Mouse (Mus musculus) midbrain, postnatal 0 days (tissue): Measurements from ENCODE around the gene Fam166a. TPM values are rescaled to one million over a fixed set of nuclear protein-coding genes. Genes with fewer than 3 reads are reported as not detected.

Experiments
- ATAC-seq: fragments of 200-750 bp; cut with Nextera tagmentation; 2 replicates; pipeline ENCODE4 v1.8.0; 2017; ENCODE audit warnings: moderate number of reproducible peaks, mild to moderate bottlenecking, moderate TSS enrichment, moderate library complexity; ENCODE audit not compliant: low FRiP score
- DNase-seq: peaks from one replicate; pipeline ENCODE4 v3.0.0-alpha.2; 2015; ENCODE audit warnings: low spot score
- H3K27ac ChIP-seq: fragments of 300-500 bp; sonication (generic); 2 replicates; pipeline ENCODE4 v1.5.1; 2014; ENCODE audit warnings: low read depth, mild to moderate bottlenecking, low read length, mixed read lengths
- H3K27me3 ChIP-seq: fragments of 300-500 bp; sonication (generic); 2 replicates; pipeline ENCODE4 v1.6.1; 2014; ENCODE audit warnings: low read length, control low read depth, mixed read lengths; ENCODE audit not compliant: insufficient read depth
- H3K36me3 ChIP-seq: fragments of 300-500 bp; sonication (generic); 2 replicates; pipeline ENCODE4 v1.6.1; 2014; ENCODE audit warnings: low read length, control low read depth, mixed read lengths; ENCODE audit not compliant: insufficient read depth
- H3K4me1 ChIP-seq: fragments of 300-500 bp; sonication (generic); 2 replicates; pipeline ENCODE4 v1.6.1; 2014; ENCODE audit warnings: mild to moderate bottlenecking, control low read depth, antibody characterized with exemption, low read length, mixed read lengths; ENCODE audit not compliant: insufficient read depth
- H3K4me2 ChIP-seq: fragments of 300-500 bp; sonication (generic); 2 replicates; pipeline ENCODE4 v1.6.1; 2014; ENCODE audit warnings: low read depth, mild to moderate bottlenecking, low read length, mixed read lengths; ENCODE audit not compliant: poor library complexity, severe bottlenecking
- H3K4me3 ChIP-seq: fragments of 300-500 bp; sonication (generic); 2 replicates; pipeline ENCODE4 v1.5.1; 2014; ENCODE audit warnings: low read depth, mild to moderate bottlenecking, low read length, moderate library complexity
- H3K9ac ChIP-seq: fragments of 300-500 bp; sonication (generic); replicated peaks from 2 replicates; pipeline ENCODE4 v1.6.1; 2014; ENCODE audit warnings: mild to moderate bottlenecking, low read length, moderate library complexity, mixed read lengths; ENCODE audit not compliant: poor library complexity, severe bottlenecking
- H3K9me3 ChIP-seq: fragments of 300-500 bp; sonication (generic); 2 replicates; pipeline ENCODE4 v1.6.1; 2016; ENCODE audit warnings: low read length, control low read depth
- CTCF ChIP-seq: IDR thresholded peaks from 2 replicates; pipeline ENCODE4 v1.5.1; 2016; ENCODE audit warnings: antibody characterized with exemption, mild to moderate bottlenecking
- WGBS: fragments of 180-500 bp; shearing (Covaris S2); extraction: QIAGEN DNeasy Blood & Tissue Kit; methylation state at CpG from one replicate; pipeline ENCODE4 v1.1.7; 2014; 5-methylcytosine and 5-hydroxymethylcytosine counted together
- polyA plus RNA-seq: library from polyadenylated mRNA; unstranded; fragments of >200 nt; fragmentation: Nextera tagmentation; extraction: Ambion mirVana; gene quantifications from 2 replicates; pipeline ENCODE4 v1.2.1, GENCODE M21; 2015
- total RNA-seq: library from RNA; depleted of rRNA; stranded (reverse); fragments of >200 nt; gene quantifications from 2 replicates; pipeline ENCODE4 v1.2.3, GENCODE M21; 2014

Fam166a gene
- total and polyA plus RNA-seq, 2 experiments from 2014 or later, result not detected

GRCm38 (mm10) chr2:25211121-25211670 is 7.3 kb upstream of the Fam166a start, which contains the start of gene Nelfb:
Nelfb (minus strand) TSS chr2:25211489.
- H3K4me3 ChIP-seq, result peak within 1 kb of the TSS; percentile 92
- H3K4me2 ChIP-seq, result peak within 1 kb of the TSS; percentile 86
- H3K9me3 ChIP-seq, result no peaks in the 10 kb centered on the region
- H3K4me1 ChIP-seq, result peaks cover 12% of the 10 kb centered on the region; the same call in 1 of the 2 replicates
- peak; percentile 90 for DNase-seq
- no peaks in the 10 kb centered on the region for H3K27me3 ChIP-seq
- 0 out of 2 replicates have a peak, but pooled peaks have one; percentile 5 for TF ChIP-seq CTCF
- whole genome bisulfite sequencing, result under 1% methylated on average over 44 of the region's 44 CpGs
- ATAC-seq, result peak; percentile 89
- H3K9ac ChIP-seq, result peak within 1 kb of the TSS; percentile 90
- peak within 1 kb of the TSS; percentile 92 for H3K27ac ChIP-seq
- H3K36me3 ChIP-seq, result peaks cover 4% of the 10 kb centered on the region

GRCm38 (mm10) chr2:25213266-25213865 is 5.2 kb upstream of the Fam166a start:
- ATAC-seq (no peak), DNase-seq (no peak)
- Histone ChIP-seq H3K27ac (no peak overlapping the region), H3K27me3 (no peaks in the 10 kb centered on the region), H3K4me2 (no peak overlapping the region), H3K9ac (no peak overlapping the region), H3K36me3 (no peaks in the 10 kb centered on the region), H3K4me3 (no peak overlapping the region), H3K9me3 (no peaks in the 10 kb centered on the region), H3K4me1 (peaks cover 12% of the 10 kb centered on the region; the same call in 1 of the 2 replicates)
- WGBS, result 70% methylated on average over 23 of the region's 23 CpGs
- TF ChIP-seq CTCF, result no peak

DNA sequence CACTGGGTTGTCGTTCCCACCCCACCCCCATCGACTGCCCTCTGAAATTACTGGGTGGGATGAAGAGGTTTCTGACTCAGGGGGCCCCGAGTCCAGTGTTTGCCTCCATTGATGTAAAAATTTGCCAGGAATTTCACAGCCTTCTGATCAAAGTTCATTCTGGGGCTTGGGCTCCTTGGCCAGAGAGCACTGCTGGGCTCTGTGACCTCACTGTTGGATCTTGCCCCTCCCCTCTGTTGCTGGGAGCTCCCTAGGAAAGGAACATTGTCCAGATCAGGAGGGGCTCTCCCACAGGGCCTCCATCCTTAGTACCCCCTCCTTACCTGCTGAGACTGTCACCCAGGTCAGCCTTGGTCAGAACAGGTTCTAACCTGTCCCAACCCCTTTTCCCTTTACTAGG is 4.1 kb upstream of the Fam166a start, which contains the start of gene Stpg3:
Stpg3 (minus strand) TSS at position 194 of the 400 bp plus-strand sequence.
- ATAC-seq, result no peak
- no peak within 1 kb of the TSS for H3K4me3 ChIP-seq
- 71% methylated on average over 3 of the region's 3 CpGs for WGBS

GRCm38 (mm10) chr2:25217666-25218065 is 879 bp upstream of the Fam166a start:
- 60% methylated on average over 2 of the region's 2 CpGs for WGBS
- no peak overlapping the region for H3K4me2 ChIP-seq
- DNase-seq (no peak), ATAC-seq (no peak)
- no peaks in the 10 kb centered on the region for H3K27me3 ChIP-seq
- H3K9ac ChIP-seq, result no peak overlapping the region
- no peaks in the 10 kb centered on the region for H3K9me3 ChIP-seq
- peaks cover 6% of the 10 kb centered on the region; the same call in 1 of the 2 replicates for H3K36me3 ChIP-seq
- TF ChIP-seq CTCF, result no peak
- H3K4me1 ChIP-seq, result no peaks in the 10 kb centered on the region
- H3K27ac ChIP-seq, result no peak overlapping the region
- H3K4me3 ChIP-seq, result no peak overlapping the region

More for the DNA sequence above, 4.1 kb upstream of the Fam166a start, which contains the start of gene Stpg3:
- no peak within 1 kb of the TSS for H3K4me2 ChIP-seq
- H3K36me3 ChIP-seq, result no peaks in the 10 kb centered on the region
- no peak for DNase-seq
- H3K9me3 ChIP-seq, result no peaks in the 10 kb centered on the region
- no peak within 1 kb of the TSS for H3K9ac ChIP-seq
- no peaks in the 10 kb centered on the region for H3K27me3 ChIP-seq
- H3K4me1 ChIP-seq, result peaks cover 12% of the 10 kb centered on the region; the same call in 1 of the 2 replicates
- H3K27ac ChIP-seq, result no peak within 1 kb of the TSS
- no peak for TF ChIP-seq CTCF

DNA sequence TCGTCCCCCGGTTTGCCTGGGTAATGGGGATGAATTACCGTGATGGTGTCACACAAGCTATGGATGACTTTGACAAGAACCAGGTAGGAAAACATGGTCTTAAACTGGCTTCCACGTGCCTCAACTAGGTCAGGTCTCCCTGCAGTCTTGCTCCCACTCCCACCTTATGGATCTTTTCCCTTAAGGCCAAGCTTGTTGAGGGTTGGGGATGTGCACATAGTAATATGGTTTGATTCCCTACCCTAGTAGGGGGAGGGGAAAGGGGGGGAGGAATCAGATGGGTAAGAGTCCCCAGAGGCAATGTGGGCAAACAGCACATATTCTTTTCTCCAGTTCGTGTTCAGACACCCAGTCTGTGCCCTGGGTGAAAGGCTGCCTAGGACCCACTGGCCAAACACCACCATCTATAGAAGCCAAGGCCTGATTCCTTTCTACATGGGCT is 2.8 kb downstream of the Fam166a start:
- Histone ChIP-seq H3K27ac (no peak overlapping the region), H3K27me3 (no peaks in the 10 kb centered on the region), H3K4me1 (peaks cover 6% of the 10 kb centered on the region; the same call in 1 of the 2 replicates), H3K9ac (no peak overlapping the region), H3K36me3 (peaks cover 6% of the 10 kb centered on the region; the same call in 1 of the 2 replicates), H3K9me3 (no peaks in the 10 kb centered on the region), H3K4me3 (no peak overlapping the region), H3K4me2 (no peak overlapping the region)
- DNase-seq (no peak), ATAC-seq (no peak)
- TF ChIP-seq CTCF, result no peak
- 72% methylated on average over 5 of the region's 5 CpGs for WGBS
